Mouse (Mus musculus) liver, embryonic 14.5 days (tissue): ENCODE measurements around the gene Tuba3a. TPM values are rescaled to one million over a fixed set of nuclear protein-coding genes. Genes with fewer than 3 reads are reported as not detected.

Experiments
- ATAC-seq: fragments of 200-750 bp; cut with Nextera tagmentation; 2 replicates; pipeline ENCODE4 v1.8.0; 2017; ENCODE audit warnings: moderate number of reproducible peaks, mild to moderate bottlenecking, moderate library complexity; ENCODE audit not compliant: insufficient read depth
- DNase-seq, 3 experiments: peaks; one replicate each; pipeline ENCODE4 v3.0.0-alpha.2; 2012 to 2013; ENCODE audit warnings: low read depth in 3 of 3, low spot score in 3 of 3
- H3K27ac ChIP-seq: fragments of 300-500 bp; sonication (generic); 2 replicates; pipeline ENCODE4 v1.5.1; 2014; ENCODE audit warnings: moderate library complexity, mild to moderate bottlenecking, control low read depth, inconsistent platforms
- H3K27me3 ChIP-seq: fragments of 300-500 bp; sonication (generic); 2 replicates; pipeline ENCODE4 v1.6.1; 2014; ENCODE audit warnings: mild to moderate bottlenecking, low read length, moderate library complexity; ENCODE audit not compliant: control insufficient read depth, insufficient read depth
- H3K36me3 ChIP-seq: fragments of 300-500 bp; sonication (generic); replicated peaks from 2 replicates; pipeline ENCODE4 v1.6.1; 2014; ENCODE audit warnings: low read depth; ENCODE audit not compliant: control insufficient read depth, insufficient read depth
- H3K4me1 ChIP-seq, 2 experiments: fragments of 200-500 bp in 1 of 2; fragments of 300-500 bp in 1 of 2; sonication (generic) in 1 of 2; replicated peaks; 2 replicates each; pipeline ENCODE4 v1.6.1; 2012 to 2014; ENCODE audit warnings: antibody characterized with exemption in 1 of 2, inconsistent platforms in 1 of 2, low read length in 1 of 2; ENCODE audit not compliant: control insufficient read depth in 2 of 2, insufficient read depth in 2 of 2
- H3K4me2 ChIP-seq: fragments of 300-500 bp; sonication (generic); 2 replicates; pipeline ENCODE4 v1.6.1; 2014; ENCODE audit warnings: low read depth, mild to moderate bottlenecking, control low read depth, moderate library complexity
- H3K4me3 ChIP-seq, 2 experiments: fragments of 200-500 bp in 1 of 2; fragments of 300-500 bp in 1 of 2; sonication (generic) in 1 of 2; 2 replicates each; pipeline ENCODE4 v1.5.1; 2012 to 2014; ENCODE audit warnings: low read depth in 2 of 2, low read length in 2 of 2, mild to moderate bottlenecking in 2 of 2, control low read depth in 1 of 2, inconsistent platforms in 1 of 2, moderate library complexity in 1 of 2; ENCODE audit not compliant: insufficient read depth in 1 of 2
- H3K9ac ChIP-seq: fragments of 300-500 bp; sonication (generic); replicated peaks from 2 replicates; pipeline ENCODE4 v1.6.1; 2014; ENCODE audit warnings: mild to moderate bottlenecking, control low read depth, moderate library complexity
- H3K9me3 ChIP-seq: fragments of 300-500 bp; sonication (generic); 2 replicates; pipeline ENCODE4 v1.6.1; 2016; ENCODE audit warnings: low read length, mixed read lengths; ENCODE audit not compliant: control insufficient read depth
- CTCF ChIP-seq: IDR thresholded peaks from 2 replicates; pipeline ENCODE4 v1.5.1; 2016; ENCODE audit warnings: antibody characterized with exemption, low read depth, control low read depth
- EP300 ChIP-seq: IDR thresholded peaks from 2 replicates; pipeline ENCODE4 v1.6.1; 2016; ENCODE audit warnings: antibody characterized with exemption, low read depth
- WGBS: fragments of 180-500 bp; shearing (Covaris S2); extraction: QIAGEN DNeasy Blood & Tissue Kit; methylation state at CpG from one replicate; pipeline ENCODE4 v1.1.7; 2014; ENCODE audit not compliant: insufficient replicate concordance; 5-methylcytosine and 5-hydroxymethylcytosine counted together
- polyA plus RNA-seq, 2 experiments: library from polyadenylated mRNA; depleted of rRNA in 1 of 2; stranded (reverse) in 1 of 2; unstranded in 1 of 2; fragments of >200 nt; fragmentation: Nextera tagmentation in 1 of 2; extraction: Ambion mirVana in 1 of 2; gene quantifications; 2 replicates each; pipeline versions ENCODE4 v1.2.1 to v1.2.3; 2012 to 2014

Gene Tuba3a
- polyA plus RNA-seq, 2 experiments = not detected

- no peak for TF ChIP-seq EP300
- TF ChIP-seq CTCF = no peak
- Histone ChIP-seq H3K4me2 (no peak overlapping the region), H3K4me1 (no peaks in the 10 kb centered on the region), H3K9ac (no peak overlapping the region), H3K9me3 (no peaks in the 10 kb centered on the region), H3K4me3 (no peak overlapping the region), H3K36me3 (no peaks in the 10 kb centered on the region), H3K27me3 (peaks cover 7% of the 10 kb centered on the region), H3K27ac (no peak overlapping the region)
- ATAC-seq (no peak), DNase-seq (no peak)
- WGBS = 46% methylated on average over 6 of the region's 6 CpGs
These were observed 39.5 kb upstream of the Tuba3a start for GRCm38 (mm10) chr6:125325337-125325736.

DNA sequence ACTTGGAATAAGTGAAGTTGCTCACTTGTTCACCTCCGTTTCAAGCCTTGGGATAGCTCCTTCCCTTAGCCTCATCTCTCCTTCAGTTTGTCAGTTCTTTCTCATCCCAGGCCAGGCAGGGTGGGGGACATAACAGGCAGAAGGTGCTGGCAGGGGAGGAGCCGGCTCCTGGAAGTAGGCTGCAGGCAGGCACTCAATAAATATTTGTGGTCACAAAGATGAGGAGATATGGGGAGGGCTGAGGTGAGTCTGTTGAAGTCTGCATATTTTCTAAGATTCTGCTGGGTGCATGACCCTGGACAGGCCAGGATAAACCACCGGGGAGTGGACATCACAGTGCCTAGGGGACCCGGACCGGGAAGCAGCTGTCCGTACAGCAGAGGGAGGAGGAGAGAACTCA is 37.7 kb upstream of the Tuba3a start:
- Histone ChIP-seq H3K9me3 (no peaks in the 10 kb centered on the region), H3K9ac (no peak overlapping the region), H3K4me1 (no peaks in the 10 kb centered on the region), H3K27ac (no peak overlapping the region), H3K4me2 (no peak overlapping the region), H3K36me3 (no peaks in the 10 kb centered on the region), H3K27me3 (peaks cover 7% of the 10 kb centered on the region), H3K4me3 (no peak overlapping the region)
- WGBS = 42% methylated on average over 6 of the region's 6 CpGs
- DNase-seq (no peak), ATAC-seq (no peak)
- no peak for TF ChIP-seq CTCF
- TF ChIP-seq EP300 = no peak

GRCm38 (mm10) chr6:125322794-125323193 is 37.0 kb upstream of the Tuba3a start:
- Histone ChIP-seq H3K4me1 (no peaks in the 10 kb centered on the region), H3K36me3 (no peaks in the 10 kb centered on the region), H3K9me3 (no peaks in the 10 kb centered on the region), H3K4me3 (no peak overlapping the region), H3K27ac (no peak overlapping the region), H3K4me2 (no peak overlapping the region), H3K27me3 (peaks cover 7% of the 10 kb centered on the region), H3K9ac (no peak overlapping the region)
- TF ChIP-seq EP300 (no peak), CTCF (no peak)
- ATAC-seq (no peak), DNase-seq (no peak)
- 56% methylated on average over 13 of the region's 13 CpGs for WGBS

DNA sequence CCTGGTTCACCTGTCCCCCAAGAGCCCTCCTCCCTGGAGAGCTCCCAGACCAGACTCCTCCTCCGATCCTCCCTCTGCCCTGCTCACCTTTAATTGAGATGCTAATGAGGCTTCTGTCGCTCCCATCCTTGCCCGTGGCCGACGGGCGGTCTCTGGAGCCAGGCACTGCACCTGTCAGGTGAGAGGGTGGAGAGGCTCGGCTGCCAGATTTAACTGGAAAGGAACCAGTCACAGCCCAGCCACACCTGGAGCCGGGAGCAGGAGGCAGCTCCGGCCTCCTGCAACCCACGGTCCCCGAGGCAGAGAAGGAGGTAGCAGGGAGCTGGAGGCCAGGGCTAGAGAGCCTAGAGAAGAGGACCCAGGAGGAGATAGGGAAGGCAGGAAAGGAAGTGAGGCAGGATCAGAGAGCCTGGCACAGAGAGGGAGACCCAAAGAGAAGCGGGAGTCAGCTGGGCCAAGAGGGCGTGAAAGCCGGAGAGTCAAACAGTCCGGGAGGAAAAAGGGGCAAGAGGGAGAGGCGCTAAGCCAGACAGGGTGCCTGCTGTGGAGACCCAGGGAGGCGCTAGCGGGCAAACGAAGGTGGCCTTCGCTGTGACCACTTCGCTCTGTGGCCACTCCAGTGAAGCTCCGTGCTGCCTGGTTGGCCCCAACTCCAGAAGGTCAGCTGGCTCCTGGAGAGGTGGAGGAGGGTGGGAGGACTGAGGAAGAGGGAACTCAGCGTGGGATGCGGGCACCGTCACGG is 35.4 kb upstream of the Tuba3a start:
- Histone ChIP-seq H3K27me3 (peaks cover 7% of the 10 kb centered on the region), H3K27ac (no peak overlapping the region), H3K4me1 (no peaks in the 10 kb centered on the region), H3K4me2 (no peak overlapping the region), H3K4me3 (no peak overlapping the region), H3K9ac (no peak overlapping the region), H3K36me3 (no peaks in the 10 kb centered on the region), H3K9me3 (no peaks in the 10 kb centered on the region)
- no peak for DNase-seq
- no peak for ATAC-seq
- TF ChIP-seq CTCF = no peak
- no peak for TF ChIP-seq EP300
- 11% methylated on average over 26 of the region's 26 CpGs for WGBS

DNA sequence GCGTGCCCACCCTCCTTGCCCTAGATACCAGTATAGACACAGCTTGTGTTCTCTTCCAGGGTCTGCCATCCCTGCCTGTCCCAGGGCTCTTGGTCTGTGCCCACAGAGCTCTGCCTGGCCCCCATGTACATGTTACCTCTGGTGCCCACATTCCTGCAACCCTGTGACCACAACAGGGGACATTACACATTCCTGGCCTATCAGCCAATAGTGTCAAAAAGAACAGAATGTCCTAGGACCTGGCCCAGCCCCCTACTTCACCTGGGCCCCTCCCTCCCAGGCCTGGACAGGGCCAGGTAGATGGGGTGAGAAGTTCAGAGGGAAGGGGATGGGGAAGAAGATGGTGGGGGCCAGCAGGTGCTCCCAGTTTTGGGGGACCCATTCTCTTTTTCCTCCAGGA is 34.5 kb upstream of the Tuba3a start, which contains the start of gene Scnn1a:
Gene Scnn1a, plus strand, starts transcription at position 337 of the 400 bp plus-strand sequence.
- Histone ChIP-seq H3K9ac (no peak within 1 kb of the TSS), H3K36me3 (no peaks in the 10 kb centered on the region), H3K4me2 (no peak within 1 kb of the TSS), H3K4me3 (no peak within 1 kb of the TSS), H3K27me3 (peaks cover 7% of the 10 kb centered on the region), H3K27ac (no peak within 1 kb of the TSS), H3K9me3 (no peaks in the 10 kb centered on the region), H3K4me1 (no peaks in the 10 kb centered on the region)
- no peak for ATAC-seq
- WGBS = 71% methylated on average over 1 of the region's 1 CpGs
- TF ChIP-seq CTCF (no peak), EP300 (no peak)
- no peak for DNase-seq
